Mouse (Mus musculus) bone marrow macrophage, adult 2 months (primary cell): ENCODE results near the gene Nol7.

Source experiments
- CTCF ChIP-seq: IDR thresholded peaks from 2 replicates; pipeline ENCODE4 v1.5.1; 2012; ENCODE audit warnings: low read depth, mild to moderate bottlenecking, low read length, moderate library complexity
- POLR2A ChIP-seq: IDR thresholded peaks from 2 replicates; pipeline ENCODE4 v1.6.1; 2012; ENCODE audit warnings: mild to moderate bottlenecking, low read depth, low read length, borderline replicate concordance

GRCm38 (mm10) chr13:43433395-43433794 lies 35.2 kb downstream of the Nol7 start:
- TF ChIP-seq POLR2A (no peak), CTCF (no peak)
